Mouse (Mus musculus): ENCODE data around the gene Cpxm2.

The Cpxm2 gene

GRCm38 (mm10) chr7:132145227-132145800, 9.2 kb downstream of the Cpxm2 start:
- in situ Hi-C loops (cut with MboI, MseI) = no loop called here

- in situ Hi-C loops (cut with MboI, MseI) = no loop called here
Observed at GRCm38 (mm10) chr7:132128687-132129086, 25.9 kb downstream of the Cpxm2 start.

GRCm38 (mm10) chr7:132124948-132125347, 29.6 kb downstream of the Cpxm2 start:
- in situ Hi-C loops (cut with MboI, MseI) = no loop called here

GRCm38 (mm10) chr7:132123211-132123610, 31.3 kb downstream of the Cpxm2 start:
- in situ Hi-C loops (cut with MboI, MseI) = no loop called here

GRCm38 (mm10) chr7:132119817-132120216, 34.7 kb downstream of the Cpxm2 start:
- in situ Hi-C loops (cut with MboI, MseI) = no loop called here

GRCm38 (mm10) chr7:132111770-132112169, 42.8 kb downstream of the Cpxm2 start:
- in situ Hi-C loops (cut with MboI, MseI) = no loop called here

GRCm38 (mm10) chr7:132110308-132110707, 44.2 kb downstream of the Cpxm2 start:
- in situ Hi-C loops (cut with MboI, MseI) = no loop called here

- in situ Hi-C loops (cut with MboI, MseI) = no loop called here
Observed at GRCm38 (mm10) chr7:132106891-132107290, 47.6 kb downstream of the Cpxm2 start.

GRCm38 (mm10) chr7:132105326-132105725, 49.2 kb downstream of the Cpxm2 start:
- in situ Hi-C loops (cut with MboI, MseI) = no loop called here

GRCm38 (mm10) chr7:132098441-132098840, 56.1 kb downstream of the Cpxm2 start:
- in situ Hi-C loops (cut with MboI, MseI) = loop anchor here (10.0 kb wide), 1 partner anchor 954 kb away; the partner anchor contains the start of gene 4933402N03Rik

- in situ Hi-C loops (cut with MboI, MseI) = loop anchor here (10.0 kb wide), 1 partner anchor 950 kb away; the partner anchor contains the start of gene 4933402N03Rik
Observed at GRCm38 (mm10) chr7:132094666-132095065, 59.9 kb downstream of the Cpxm2 start.

GRCm38 (mm10) chr7:132091551-132091950, 63.0 kb downstream of the Cpxm2 start:
- in situ Hi-C loops (cut with MboI, MseI) = loop anchor here (10.0 kb wide), 1 partner anchor 947 kb away; the partner anchor contains the start of gene 4933402N03Rik

GRCm38 (mm10) chr7:132088606-132089005, 65.9 kb downstream of the Cpxm2 start:
- in situ Hi-C loops (cut with MboI, MseI) = no loop called here

- in situ Hi-C loops (cut with MboI, MseI) = no loop called here
Observed at GRCm38 (mm10) chr7:132088181-132088580, 66.4 kb downstream of the Cpxm2 start.

- in situ Hi-C loops (cut with MboI, MseI) = no loop called here
Observed at GRCm38 (mm10) chr7:132075825-132076224, 78.7 kb downstream of the Cpxm2 start.

GRCm38 (mm10) chr7:132074503-132074902, 80.0 kb downstream of the Cpxm2 start:
- in situ Hi-C loops (cut with MboI, MseI) = no loop called here

GRCm38 (mm10) chr7:132070877-132071625, 83.5 kb downstream of the Cpxm2 start:
- in situ Hi-C loops (cut with MboI, MseI) = no loop called here

- in situ Hi-C loops (cut with MboI, MseI) = no loop called here
Observed at GRCm38 (mm10) chr7:132067951-132068350, 86.6 kb downstream of the Cpxm2 start.

GRCm38 (mm10) chr7:132067511-132067910, 87.0 kb downstream of the Cpxm2 start:
- in situ Hi-C loops (cut with MboI, MseI) = no loop called here

- in situ Hi-C loops (cut with MboI, MseI) = no loop called here
Observed at GRCm38 (mm10) chr7:132060116-132060515, 94.4 kb downstream of the Cpxm2 start.

GRCm38 (mm10) chr7:132056565-132056964, 98.0 kb downstream of the Cpxm2 start:
- in situ Hi-C loops (cut with MboI, MseI) = no loop called here

GRCm38 (mm10) chr7:132046662-132047061, 107.9 kb downstream of the Cpxm2 start:
- in situ Hi-C loops (cut with MboI, MseI) = no loop called here

- in situ Hi-C loops (cut with MboI, MseI) = no loop called here
Observed at GRCm38 (mm10) chr7:132031940-132032531, 122.5 kb downstream of the Cpxm2 start.

All from T-helper 1 cell (primary cell).